Mouse (Mus musculus): ENCODE data around the gene Macrod2.

- no peak for TF ChIP-seq CTCF (IDR thresholded peaks at IDR 0.05; ENCODE audit: insufficient read depth, low read depth, low read length)
- TF ChIP-seq POLR2A (IDR thresholded peaks at IDR 0.05; ENCODE audit: insufficient read depth, low read depth, low read length): no peak
Measured at GRCm38 (mm10) chr2:140707550-140707949, 312.4 kb downstream of the Macrod2 start.
